Mouse (Mus musculus) MEL (cell line): ENCODE measurements at regions not wholly inside any gene's neighbourhood (a gene's known extent, or its start where the extent isn't known, plus 50 kb on each side); places are given as distances from the start of the nearest gene placed in this dataset.
"Not testable (repeated sequence)": the region's sequence is repeated elsewhere in the genome, so short reads cannot be mapped to it uniquely, and the experiment has no call there.

Experiments
- DNase-seq: peaks from one replicate; pipeline ENCODE4 v3.0.0; 2011; ENCODE audit warnings: low read depth, low spot score
- H3K27ac ChIP-seq: 2 replicates; pipeline ENCODE4 v1.5.1; 2012; ENCODE audit warnings: low read depth, mild to moderate bottlenecking, control low read depth, low read length, moderate library complexity; ENCODE audit not compliant: control insufficient read depth
- H3K27me3 ChIP-seq, 2 experiments: fragments of 150-350 bp in 1 of 2; sonication (generic) in 1 of 2; 2 replicates each; pipeline ENCODE4 v1.6.1; 2012; ENCODE audit warnings: low read length in 2 of 2, mild to moderate bottlenecking in 2 of 2, improper control_type of control experiment in 1 of 2, moderate library complexity in 1 of 2; ENCODE audit not compliant: insufficient read depth in 2 of 2, control insufficient read depth in 1 of 2
- H3K36me3 ChIP-seq, 2 experiments: 2 replicates each; pipeline ENCODE4 v1.6.1; 2012 to 2014; ENCODE audit warnings: low read length in 2 of 2, improper control_type of control experiment in 1 of 2, inconsistent platforms in 1 of 2, mild to moderate bottlenecking in 1 of 2; ENCODE audit not compliant: insufficient read depth in 2 of 2, control insufficient read depth in 1 of 2
- H3K4me1 ChIP-seq, 2 experiments: fragments of 150-350 bp in 1 of 2; sonication (generic) in 1 of 2; 2 replicates each; pipeline ENCODE4 v1.6.1; 2012; ENCODE audit warnings: low read length in 2 of 2, improper control_type of control experiment in 1 of 2, mild to moderate bottlenecking in 1 of 2; ENCODE audit not compliant: insufficient read depth in 2 of 2, control insufficient read depth in 1 of 2
- H3K4me3 ChIP-seq, 2 experiments: fragments of 150-350 bp in 1 of 2; sonication (generic) in 1 of 2; 2 replicates each; pipeline ENCODE4 v1.5.1; 2012; ENCODE audit warnings: low read depth in 2 of 2, low read length in 2 of 2, mild to moderate bottlenecking in 2 of 2, moderate library complexity in 2 of 2, control low read depth in 1 of 2, improper control_type of control experiment in 1 of 2; ENCODE audit not compliant: control insufficient read depth in 1 of 2, insufficient read depth in 1 of 2
- H3K79me2 ChIP-seq: 2 replicates; pipeline ENCODE4 v1.6.1; 2012; ENCODE audit warnings: mild to moderate bottlenecking, low read length, moderate library complexity; ENCODE audit not compliant: control insufficient read depth, poor library complexity, insufficient read depth
- H3K9ac ChIP-seq: 2 replicates; pipeline ENCODE4 v1.6.1; 2012; ENCODE audit warnings: low read depth, mild to moderate bottlenecking, control low read depth, low read length, moderate library complexity; ENCODE audit not compliant: control insufficient read depth, poor library complexity, severe bottlenecking
- H3K9me3 ChIP-seq: fragments of 150-350 bp; sonication (generic); replicated peaks from 2 replicates; pipeline ENCODE4 v1.6.1; 2012; ENCODE audit warnings: mild to moderate bottlenecking, low read length, improper control_type of control experiment, moderate library complexity; ENCODE audit not compliant: insufficient read depth
- GABPA ChIP-seq: IDR thresholded peaks from 2 replicates; pipeline ENCODE4 v1.6.1; 2012; ENCODE audit warnings: low read depth, mild to moderate bottlenecking, inconsistent platforms, low read length, improper control_type of control experiment, moderate library complexity
- MAZ ChIP-seq: IDR thresholded peaks from 2 replicates; pipeline ENCODE4 v1.6.1; 2012; ENCODE audit warnings: low read depth, mild to moderate bottlenecking, inconsistent platforms, low read length, improper control_type of control experiment
- MEF2A ChIP-seq: IDR thresholded peaks from 2 replicates; pipeline ENCODE4 v1.6.1; 2014; ENCODE audit warnings: low read depth, mild to moderate bottlenecking, inconsistent platforms, low read length, improper control_type of control experiment; ENCODE audit not compliant: poor library complexity, insufficient replicate concordance, severe bottlenecking; ENCODE audit errors: extremely low read depth
- NELFE ChIP-seq: IDR thresholded peaks from 2 replicates; pipeline ENCODE4 v1.6.1; 2011; ENCODE audit warnings: low read depth, low read length, improper control_type of control experiment
- NRF1 ChIP-seq: IDR thresholded peaks from 2 replicates; pipeline ENCODE4 v1.6.1; 2014; ENCODE audit warnings: low read depth, mild to moderate bottlenecking, inconsistent platforms, low read length, improper control_type of control experiment, moderate library complexity; ENCODE audit not compliant: poor library complexity, insufficient read depth, severe bottlenecking
- POLR2AphosphoS5 ChIP-seq: IDR thresholded peaks from 2 replicates; pipeline ENCODE4 v1.6.1; 2012; ENCODE audit warnings: low read depth, borderline replicate concordance, mild to moderate bottlenecking, inconsistent platforms, low read length, moderate library complexity, mixed read lengths
- RCOR1 ChIP-seq: IDR thresholded peaks from 2 replicates; pipeline ENCODE4 v1.6.1; 2012; ENCODE audit warnings: low read depth, mild to moderate bottlenecking, inconsistent platforms, low read length, improper control_type of control experiment
- TAL1 ChIP-seq: IDR thresholded peaks from 2 replicates; pipeline ENCODE4 v1.6.1; 2012; ENCODE audit warnings: mild to moderate bottlenecking, inconsistent platforms, low read length, moderate library complexity, mixed read lengths
- UBTF ChIP-seq: IDR thresholded peaks from 2 replicates; pipeline ENCODE4 v1.6.1; 2012; ENCODE audit warnings: low read depth, mild to moderate bottlenecking, inconsistent platforms, low read length, improper control_type of control experiment, moderate library complexity, borderline replicate concordance; ENCODE audit not compliant: insufficient read depth
- USF1 ChIP-seq: IDR thresholded peaks from 2 replicates; pipeline ENCODE4 v1.6.1; 2014; ENCODE audit warnings: low read depth, mild to moderate bottlenecking, inconsistent platforms, low read length, improper control_type of control experiment, moderate library complexity
- USF2 ChIP-seq, 2 experiments: IDR thresholded peaks; 2 replicates each; pipeline ENCODE4 v1.6.1; 2011 to 2012; ENCODE audit warnings: improper control_type of control experiment in 2 of 2, low read length in 2 of 2, borderline replicate concordance in 1 of 2, inconsistent platforms in 1 of 2, low read depth in 1 of 2, mild to moderate bottlenecking in 1 of 2; ENCODE audit not compliant: insufficient read depth in 1 of 2
- ZMIZ1 ChIP-seq: IDR thresholded peaks from 2 replicates; pipeline ENCODE4 v1.6.1; 2012; ENCODE audit warnings: low read depth, mild to moderate bottlenecking, inconsistent platforms, low read length, improper control_type of control experiment, moderate library complexity

DNA sequence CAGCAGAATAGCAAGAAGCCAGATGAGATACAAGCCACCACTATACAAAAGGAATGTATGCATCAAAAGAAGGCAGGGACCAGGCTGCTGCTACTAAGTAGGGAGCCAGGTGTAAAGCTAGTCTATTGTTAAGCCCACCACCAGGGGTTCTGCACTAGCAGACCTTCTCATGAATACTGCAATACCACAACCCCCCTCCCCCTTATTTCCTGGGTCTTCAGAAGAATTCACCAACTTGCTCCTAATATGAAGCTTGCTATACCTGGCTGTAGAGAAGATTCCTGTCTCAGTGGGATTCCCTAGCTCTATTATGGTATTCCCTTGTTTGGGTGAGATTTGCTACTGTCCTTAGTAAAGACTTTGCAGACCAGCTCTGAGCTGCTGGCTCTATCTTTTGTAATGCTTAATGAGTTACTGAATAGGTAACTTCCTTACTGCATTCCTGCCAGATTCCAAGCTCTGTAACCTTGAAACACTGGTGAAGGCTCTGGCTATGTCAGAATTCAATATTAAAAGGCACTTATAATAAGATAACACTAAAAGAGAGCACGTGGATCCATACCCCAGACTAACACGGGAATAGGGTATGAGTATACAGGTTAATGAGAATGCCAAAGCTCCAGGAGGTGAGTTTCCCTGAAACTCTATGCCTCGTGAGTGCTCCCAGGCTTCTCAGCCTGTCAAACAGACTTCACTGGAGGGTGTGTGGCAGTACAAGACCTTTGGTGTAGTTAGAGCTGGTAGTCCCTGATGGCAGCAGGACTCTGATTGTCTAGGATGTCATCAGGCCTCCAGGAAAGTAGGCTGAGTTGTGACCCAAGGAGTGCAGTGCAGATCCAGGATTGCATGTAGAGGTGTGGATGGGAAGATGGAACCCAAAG, 455.5 kb downstream of the Plxdc2 start:
- not testable (repeated sequence) for H3K27ac ChIP-seq, H3K9ac ChIP-seq, H3K4me1 ChIP-seq, DNase-seq, H3K9me3 ChIP-seq, H3K36me3 ChIP-seq, H3K79me2 ChIP-seq, H3K27me3 ChIP-seq, H3K4me3 ChIP-seq

DNA sequence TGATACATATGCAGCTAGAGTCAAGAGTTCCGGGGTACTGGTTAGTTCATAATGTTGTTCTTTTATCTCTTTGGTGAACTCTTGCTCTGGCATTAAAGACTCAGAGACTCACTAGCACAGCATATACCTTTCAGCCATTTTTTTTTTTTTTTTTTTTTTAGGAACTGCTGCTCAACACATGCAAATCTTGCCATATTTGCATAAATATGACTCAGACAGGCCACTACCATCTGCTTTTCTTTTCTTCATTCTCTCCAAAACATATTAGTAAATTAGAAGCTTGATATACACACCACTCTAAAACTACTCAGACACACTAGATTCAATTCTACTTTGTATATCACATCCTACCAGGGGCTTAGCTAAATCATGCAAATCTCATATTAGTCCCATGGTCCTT, 464.3 kb downstream of the Plxdc2 start:
- H3K9me3 ChIP-seq: no peaks in the 10 kb centered on the region
- H3K9ac ChIP-seq: no peak overlapping the region
- no peak overlapping the region for H3K4me3 ChIP-seq
- no peaks in the 10 kb centered on the region for H3K36me3 ChIP-seq
- DNase-seq: no peak
- TF ChIP-seq USF1 (no peak), ZMIZ1 (no peak), MEF2A (no peak), TAL1 (no peak), USF2 (IDR thresholded peaks at IDR 0.05; ENCODE audit: borderline replicate concordance in 1 of 2, insufficient read depth in 1 of 2, low read depth in 1 of 2, low read length in 2 of 2) (no peak), MAZ (no peak)
- no peaks in the 10 kb centered on the region for H3K79me2 ChIP-seq
- no peaks in the 10 kb centered on the region for H3K27me3 ChIP-seq
- no peak overlapping the region for H3K27ac ChIP-seq
- no peaks in the 10 kb centered on the region for H3K4me1 ChIP-seq

DNA sequence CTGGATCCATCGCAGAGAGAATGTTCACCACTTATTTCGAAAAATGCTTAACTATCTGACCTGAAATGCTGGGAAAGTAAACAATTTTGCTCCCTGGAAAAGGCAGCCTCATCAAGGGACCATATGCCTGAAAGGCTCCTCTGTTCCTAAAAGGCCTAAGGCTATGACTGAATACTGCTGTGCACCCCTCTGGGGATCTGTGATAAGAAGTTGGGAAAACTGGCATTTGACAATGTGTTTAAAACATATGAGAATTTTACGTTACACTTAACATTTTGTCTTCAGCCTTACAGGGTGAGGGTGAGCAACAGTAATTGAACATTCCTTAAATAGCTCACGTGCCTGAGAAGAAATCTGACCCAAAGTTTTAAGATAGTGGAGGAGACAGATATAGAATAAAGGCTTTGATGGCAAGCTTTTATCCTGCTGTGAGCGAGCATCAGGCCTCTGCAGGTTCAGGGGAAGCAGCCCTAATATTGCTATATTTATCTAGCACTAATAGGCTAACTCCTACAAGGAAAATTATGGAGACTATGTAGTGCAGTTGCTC, 468.7 kb downstream of the Plxdc2 start:
- H3K4me3 ChIP-seq: no peak overlapping the region

More for the DNA sequence above, 468.7 kb downstream of the Plxdc2 start:
- Histone ChIP-seq H3K27ac (no peak overlapping the region), H3K79me2 (no peaks in the 10 kb centered on the region), H3K4me1 (no peaks in the 10 kb centered on the region), H3K36me3 (no peaks in the 10 kb centered on the region), H3K9ac (no peak overlapping the region), H3K27me3 (no peaks in the 10 kb centered on the region), H3K9me3 (no peaks in the 10 kb centered on the region)
- TF ChIP-seq UBTF (no peak), ZMIZ1 (no peak), NELFE (no peak), GABPA (no peak), NRF1 (no peak), RCOR1 (no peak), POLR2AphosphoS5 (no peak)
- DNase-seq: no peak
